Mouse (Mus musculus): ENCODE measurements at regions not wholly inside any gene's neighbourhood (a gene's known extent, or its start where the extent isn't known, plus 50 kb on each side); places are given as distances from the start of the nearest gene placed in this dataset.

DNA sequence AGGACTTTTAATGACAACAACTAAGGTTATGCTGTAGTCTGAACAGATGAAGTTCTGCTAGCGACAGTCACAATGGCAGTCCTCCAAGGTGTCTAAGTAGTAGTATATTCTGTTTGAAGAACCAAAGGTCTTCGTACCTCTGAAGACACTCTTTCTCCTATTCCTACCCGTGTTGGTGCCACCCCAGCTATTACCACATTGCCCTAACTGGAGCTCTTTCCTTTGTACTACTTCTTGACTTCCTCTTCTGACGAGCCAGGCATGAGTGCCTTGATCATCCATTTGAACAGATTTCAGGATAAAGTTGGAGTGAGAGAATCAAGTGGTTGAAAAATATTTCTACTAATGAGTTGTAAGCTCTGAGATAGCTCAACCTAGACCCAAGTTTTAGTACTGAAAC is 72.4 kb upstream of the Pam start:
- H3K9me3 ChIP-seq (replicated peaks): no peaks in the 10 kb centered on the region
- H3K27me3 ChIP-seq: no peaks in the 10 kb centered on the region
- WGBS: 88% methylated on average over 4 of the region's 4 CpGs
- H3K4me1 ChIP-seq: no peaks in the 10 kb centered on the region
- H3K36me3 ChIP-seq: no peaks in the 10 kb centered on the region
- ATAC-seq (ENCODE audit: low FRiP score): no peak
- no peak overlapping the region for H3K4me2 ChIP-seq (replicated peaks)
- H3K4me3 ChIP-seq: no peak overlapping the region
- H3K9ac ChIP-seq: no peak overlapping the region
- H3K27ac ChIP-seq: no peak overlapping the region

GRCm38 (mm10) chr1:98162639-98162927 is 67.1 kb upstream of the Pam start:
- Histone ChIP-seq H3K4me1 (no peaks in the 10 kb centered on the region), H3K9me3 (replicated peaks) (no peaks in the 10 kb centered on the region), H3K4me2 (replicated peaks) (no peak overlapping the region), H3K27ac (no peak overlapping the region), H3K9ac (no peak overlapping the region), H3K36me3 (no peaks in the 10 kb centered on the region), H3K27me3 (no peaks in the 10 kb centered on the region), H3K4me3 (no peak overlapping the region)
- ATAC-seq (ENCODE audit: low FRiP score): no peak
- 69% methylated on average over 2 of the region's 2 CpGs for WGBS

GRCm38 (mm10) chr1:98161882-98162638 is 66.6 kb upstream of the Pam start:
- H3K4me2 ChIP-seq (replicated peaks): no peak overlapping the region
- 84% methylated on average over 5 of the region's 5 CpGs for WGBS
- H3K9me3 ChIP-seq (replicated peaks): no peaks in the 10 kb centered on the region

DNA sequence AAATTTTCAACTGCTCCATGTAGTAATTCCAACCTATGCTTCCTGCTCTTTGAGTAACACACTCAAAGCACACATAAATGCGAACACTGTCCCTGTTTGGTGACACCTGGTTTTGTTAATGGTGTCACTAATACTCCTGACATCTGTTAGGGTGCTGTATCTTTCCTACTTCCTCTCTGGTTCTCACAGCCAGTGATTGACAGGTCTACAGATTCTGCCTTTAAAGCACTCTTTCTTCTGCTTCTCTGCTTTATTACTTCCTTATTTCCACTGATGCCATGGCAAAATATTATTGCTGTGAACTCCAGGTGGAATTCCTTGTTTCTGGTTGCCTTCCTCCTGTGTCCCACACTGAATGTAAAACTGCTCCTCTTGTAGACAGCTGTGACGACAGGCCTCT is 63.5 kb upstream of the Pam start:
- no peaks in the 10 kb centered on the region for H3K9me3 ChIP-seq (replicated peaks)
- no peak overlapping the region for H3K4me2 ChIP-seq (replicated peaks)
- no peaks in the 10 kb centered on the region for H3K4me1 ChIP-seq
- no peak for ATAC-seq (ENCODE audit: low FRiP score)
- no peak overlapping the region for H3K27ac ChIP-seq
- H3K27me3 ChIP-seq: no peaks in the 10 kb centered on the region
- no peak overlapping the region for H3K9ac ChIP-seq
- no peak overlapping the region for H3K4me3 ChIP-seq
- WGBS: 76% methylated on average over 2 of the region's 2 CpGs
- H3K36me3 ChIP-seq: no peaks in the 10 kb centered on the region

More at GRCm38 (mm10) chr1:98161882-98162638, 66.6 kb upstream of the Pam start:
- no peaks in the 10 kb centered on the region for H3K27me3 ChIP-seq
- no peak for ATAC-seq (ENCODE audit: low FRiP score)
- no peak overlapping the region for H3K27ac ChIP-seq
- H3K4me3 ChIP-seq: no peak overlapping the region
- no peak overlapping the region for H3K9ac ChIP-seq
- no peaks in the 10 kb centered on the region for H3K4me1 ChIP-seq
- H3K36me3 ChIP-seq: no peaks in the 10 kb centered on the region

GRCm38 (mm10) chr1:98147361-98147760 is 51.9 kb upstream of the Pam start:
- Histone ChIP-seq H3K27me3 (no peaks in the 10 kb centered on the region), H3K4me3 (no peak overlapping the region), H3K27ac (no peak overlapping the region), H3K36me3 (no peaks in the 10 kb centered on the region), H3K9me3 (replicated peaks) (no peaks in the 10 kb centered on the region), H3K4me1 (no peaks in the 10 kb centered on the region), H3K9ac (no peak overlapping the region), H3K4me2 (replicated peaks) (no peak overlapping the region)
- no peak for ATAC-seq (ENCODE audit: low FRiP score)
- 71% methylated on average over 3 of the region's 3 CpGs for WGBS

Measured in hindbrain, embryonic 12.5 days (tissue).